Mouse (Mus musculus) heart, adult 2 months (tissue): ENCODE data around the gene Cspg4. TPM values are rescaled to one million over a fixed set of nuclear protein-coding genes. Genes with fewer than 3 reads are reported as not detected.

Experiments used
- DNase-seq, 2 experiments: peaks; one replicate each; pipeline ENCODE4 v3.0.0; 2021
- H3K27ac ChIP-seq: fragments of 200-600 bp; 2 replicates; pipeline ENCODE4 v1.8.1; 2022
- H3K27me3 ChIP-seq: fragments of 200-500 bp; 2 replicates; pipeline ENCODE4 v1.6.1; 2012; ENCODE audit warnings: mild to moderate bottlenecking, low read length, inconsistent platforms, mixed read lengths; ENCODE audit not compliant: control insufficient read depth, insufficient read depth
- H3K36me3 ChIP-seq: fragments of 200-500 bp; 2 replicates; pipeline ENCODE4 v1.6.1; 2012; ENCODE audit warnings: low read length, inconsistent platforms; ENCODE audit not compliant: control insufficient read depth, insufficient read depth
- H3K4me1 ChIP-seq: fragments of 200-500 bp; 2 replicates; pipeline ENCODE4 v1.6.1; 2011; ENCODE audit warnings: low read length; ENCODE audit not compliant: control insufficient read depth, insufficient read depth
- H3K4me3 ChIP-seq: fragments of 200-600 bp; 2 replicates; pipeline ENCODE4 v1.8.1; 2022
- H3K79me2 ChIP-seq: fragments of 200-500 bp; replicated peaks from 2 replicates; pipeline ENCODE4 v1.6.1; 2012; ENCODE audit warnings: mild to moderate bottlenecking, inconsistent platforms, low read length, moderate library complexity, mixed read lengths; ENCODE audit not compliant: control insufficient read depth, insufficient read depth
- H3K9ac ChIP-seq: fragments of 200-500 bp; 2 replicates; pipeline ENCODE4 v1.6.1; 2012; ENCODE audit warnings: low read depth, mild to moderate bottlenecking, control low read depth, inconsistent platforms, low read length, mixed read lengths
- CTCF ChIP-seq: fragments of 200-600 bp; IDR thresholded peaks from 2 replicates; pipeline ENCODE4 v1.8.1; 2022; ENCODE audit warnings: antibody characterized with exemption, mild to moderate bottlenecking, moderate library complexity
- EP300 ChIP-seq: fragments of 200-500 bp; IDR thresholded peaks from 2 replicates; pipeline ENCODE4 v1.6.1; 2011; ENCODE audit warnings: low read depth, low read length, control low read depth; ENCODE audit not compliant: insufficient read depth
- POLR2A ChIP-seq: fragments of 200-500 bp; IDR thresholded peaks from 2 replicates; pipeline ENCODE4 v1.6.1; 2011; ENCODE audit warnings: mild to moderate bottlenecking, low read depth, low read length, control low read depth; ENCODE audit not compliant: insufficient read depth
- WGBS: fragments of 180-500 bp; shearing (Covaris S2); methylation state at CpG from one replicate; pipeline ENCODE4 v1.1.7; 2018; 5-methylcytosine and 5-hydroxymethylcytosine counted together
- intact Hi-C: fragments of 180-260 bp; cut with DNase I; formaldehyde crosslinking; loops from one replicate; pipeline ENCODE4 v1.15.1; 2025
- polyA plus RNA-seq: library from polyadenylated mRNA; depleted of rRNA; stranded (reverse); fragments of >200 nt; gene quantifications from 2 replicates; pipeline ENCODE4 v1.2.3, GENCODE M21; 2012
- total RNA-seq, 2 experiments: library from RNA; stranded (reverse); gene quantifications; 2 replicates each; pipeline ENCODE4 v1.2.3; 2021

Gene Cspg4
- total and polyA plus RNA-seq, 3 experiments = 12.7 to 15.7 (median 13.7) TPM

GRCm38 (mm10) chr9:56873097-56873496 lies 8.3 kb downstream of the Cspg4 start:
- WGBS = 71% methylated on average over 1 of the region's 1 CpGs
- Histone ChIP-seq H3K4me3 (no peak overlapping the region), H3K9ac (no peak overlapping the region), H3K79me2 (no peaks in the 10 kb centered on the region), H3K36me3 (no peaks in the 10 kb centered on the region), H3K27me3 (no peaks in the 10 kb centered on the region), H3K4me1 (peaks cover 11% of the 10 kb centered on the region), H3K27ac (peak overlapping the region; percentile 70)
- no peak for TF ChIP-seq CTCF
- no peak for TF ChIP-seq POLR2A
- TF ChIP-seq EP300 = no peak
- intact Hi-C loops = no loop called here
- no peak for DNase-seq

- peaks cover 7% of the 10 kb centered on the region for H3K4me1 ChIP-seq
- DNase-seq = no peak
- no peaks in the 10 kb centered on the region for H3K79me2 ChIP-seq
- no peak overlapping the region for H3K4me3 ChIP-seq
- intact Hi-C loops = no loop called here
- TF ChIP-seq CTCF (no peak), POLR2A (no peak), EP300 (no peak)
- H3K36me3 ChIP-seq = no peaks in the 10 kb centered on the region
- WGBS = 45% methylated on average over 9 of the region's 9 CpGs
- H3K9ac ChIP-seq = no peak overlapping the region
- H3K27me3 ChIP-seq = no peaks in the 10 kb centered on the region
- no peak overlapping the region; the same call in 1 of the 2 replicates for H3K27ac ChIP-seq
Measured at GRCm38 (mm10) chr9:56876784-56877183, 12.0 kb downstream of the Cspg4 start.

GRCm38 (mm10) chr9:56877284-56877683 lies 12.5 kb downstream of the Cspg4 start:
- Histone ChIP-seq H3K27ac (no peak overlapping the region), H3K9ac (no peak overlapping the region), H3K4me1 (peaks cover 7% of the 10 kb centered on the region), H3K36me3 (no peaks in the 10 kb centered on the region), H3K27me3 (no peaks in the 10 kb centered on the region), H3K4me3 (no peak overlapping the region), H3K79me2 (no peaks in the 10 kb centered on the region)
- WGBS = 83% methylated on average over 5 of the region's 5 CpGs
- no peak for DNase-seq
- intact Hi-C loops = no loop called here
- TF ChIP-seq CTCF = no peak
- no peak for TF ChIP-seq EP300
- TF ChIP-seq POLR2A = no peak

DNA sequence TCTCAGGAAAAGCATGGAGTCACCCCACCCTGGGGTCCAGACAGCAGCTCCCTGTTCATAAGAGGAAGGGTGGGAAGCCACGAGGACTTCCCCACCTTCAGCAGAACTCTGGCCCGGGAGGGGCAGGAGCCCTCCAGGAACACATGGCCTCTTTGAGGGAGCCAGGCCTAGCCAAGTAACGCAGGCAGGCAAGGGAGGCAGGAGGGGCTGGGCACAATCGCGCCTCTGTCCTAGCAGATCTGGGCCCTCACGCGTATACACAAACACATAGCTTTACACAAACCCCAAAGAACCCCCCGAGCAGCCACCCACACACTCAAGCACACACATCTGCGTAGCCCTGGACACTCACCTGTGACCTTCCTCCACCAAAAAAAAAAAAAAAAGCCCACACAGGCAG lies 16.0 kb downstream of the Cspg4 start:
- intact Hi-C loops = no loop called here
- Histone ChIP-seq H3K27ac (peak overlapping the region; percentile 20), H3K4me1 (peaks cover 10% of the 10 kb centered on the region), H3K9ac (no peak overlapping the region), H3K27me3 (no peaks in the 10 kb centered on the region), H3K36me3 (no peaks in the 10 kb centered on the region), H3K4me3 (no peak overlapping the region), H3K79me2 (no peaks in the 10 kb centered on the region)
- TF ChIP-seq CTCF (no peak), EP300 (no peak), POLR2A (no peak)
- 67% methylated on average over 9 of the region's 9 CpGs for WGBS
- no peak for DNase-seq

GRCm38 (mm10) chr9:56881539-56882082 lies 16.8 kb downstream of the Cspg4 start:
- TF ChIP-seq POLR2A (no peak), EP300 (no peak), CTCF (no peak)

GRCm38 (mm10) chr9:56882283-56882682 lies 17.4 kb downstream of the Cspg4 start:
- no peak overlapping the region for H3K9ac ChIP-seq
- no peaks in the 10 kb centered on the region for H3K79me2 ChIP-seq
- TF ChIP-seq POLR2A (no peak), EP300 (no peak), CTCF (no peak)
- peaks cover 10% of the 10 kb centered on the region for H3K4me1 ChIP-seq
- peak overlapping the region; percentile 55 for H3K27ac ChIP-seq
- intact Hi-C loops = no loop called here
- H3K4me3 ChIP-seq = no peak overlapping the region
- WGBS = 37% methylated on average over 4 of the region's 4 CpGs
- H3K27me3 ChIP-seq = no peaks in the 10 kb centered on the region; the same call in 1 of the 2 replicates
- H3K36me3 ChIP-seq = no peaks in the 10 kb centered on the region
- no peak for DNase-seq

More at GRCm38 (mm10) chr9:56881539-56882082, 16.8 kb downstream of the Cspg4 start:
- H3K27ac ChIP-seq = peak overlapping the region; percentile 55; the same call in 1 of the 2 replicates
- DNase-seq = no peak
- intact Hi-C loops = no loop called here
- H3K4me1 ChIP-seq = peaks cover 10% of the 10 kb centered on the region
- H3K9ac ChIP-seq = no peak overlapping the region
- no peaks in the 10 kb centered on the region for H3K79me2 ChIP-seq
- H3K36me3 ChIP-seq = no peaks in the 10 kb centered on the region
- H3K4me3 ChIP-seq = no peak overlapping the region
- no peaks in the 10 kb centered on the region; the same call in 1 of the 2 replicates for H3K27me3 ChIP-seq
- 59% methylated on average over 3 of the region's 3 CpGs for WGBS
